Mouse (Mus musculus): ENCODE measurements around the gene D430041D05Rik.

DNA sequence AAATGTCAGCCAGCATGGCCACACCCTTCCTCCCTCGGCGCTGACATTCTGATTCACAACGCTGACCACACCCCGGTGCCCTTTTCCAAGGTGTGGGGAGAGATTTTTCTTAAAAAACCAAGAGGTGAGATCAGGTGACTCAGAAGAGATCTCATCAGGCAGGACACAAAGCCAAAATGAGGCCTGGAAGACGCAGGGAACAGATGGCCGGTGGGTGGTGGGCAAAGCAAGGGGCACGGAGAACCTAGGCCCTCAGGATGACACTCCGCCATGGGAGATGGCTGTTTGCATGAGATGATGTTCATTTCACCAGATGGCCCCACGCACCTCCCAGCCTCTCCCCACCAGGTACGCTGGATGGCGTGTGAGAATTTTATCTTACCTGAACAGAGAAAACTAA, 21.6 kb downstream of the D430041D05Rik start:
- TF ChIP-seq POLR2AphosphoS2 (IDR thresholded peaks at IDR 0.05; ENCODE audit: insufficient read length, low read depth) = no peak
- no peak for TF ChIP-seq POLR2A (IDR thresholded peaks at IDR 0.05; ENCODE audit: insufficient read length, low read depth)
- no peak for TF ChIP-seq USF1 (IDR thresholded peaks at IDR 0.05; ENCODE audit: low read depth)
- no peak for TF ChIP-seq REST (IDR thresholded peaks at IDR 0.05; ENCODE audit: insufficient read depth, insufficient read length)

Data from myocyte (in vitro differentiated cells).